Mouse (Mus musculus) embryonic fibroblast, embryonic 13.5 days (primary cell): ENCODE measurements around the gene Rad51b.

ENCODE experiments used
- CTCF ChIP-seq: IDR thresholded peaks from 2 replicates; pipeline ENCODE4 v1.5.1; 2011; ENCODE audit warnings: mild to moderate bottlenecking, control low read depth, low read length, moderate library complexity, borderline replicate concordance; ENCODE audit not compliant: insufficient read depth
- POLR2A ChIP-seq: IDR thresholded peaks from 2 replicates; pipeline ENCODE4 v1.6.1; 2011; ENCODE audit warnings: low read depth, mild to moderate bottlenecking, control low read depth, low read length, moderate library complexity

GRCm38 (mm10) chr12:79417360-79417759, 120.3 kb downstream of the Rad51b start:
- TF ChIP-seq POLR2A = no peak
- no peak for TF ChIP-seq CTCF
